Mouse (Mus musculus) embryo, embryonic 11.5 days (tissue): ENCODE results near the gene Fbxo36.

Experiments
- DNase-seq: peaks from one replicate; pipeline ENCODE4 v3.0.0-alpha.2; 2012; ENCODE audit warnings: low read depth, low spot score

Fbxo36 gene

DNA sequence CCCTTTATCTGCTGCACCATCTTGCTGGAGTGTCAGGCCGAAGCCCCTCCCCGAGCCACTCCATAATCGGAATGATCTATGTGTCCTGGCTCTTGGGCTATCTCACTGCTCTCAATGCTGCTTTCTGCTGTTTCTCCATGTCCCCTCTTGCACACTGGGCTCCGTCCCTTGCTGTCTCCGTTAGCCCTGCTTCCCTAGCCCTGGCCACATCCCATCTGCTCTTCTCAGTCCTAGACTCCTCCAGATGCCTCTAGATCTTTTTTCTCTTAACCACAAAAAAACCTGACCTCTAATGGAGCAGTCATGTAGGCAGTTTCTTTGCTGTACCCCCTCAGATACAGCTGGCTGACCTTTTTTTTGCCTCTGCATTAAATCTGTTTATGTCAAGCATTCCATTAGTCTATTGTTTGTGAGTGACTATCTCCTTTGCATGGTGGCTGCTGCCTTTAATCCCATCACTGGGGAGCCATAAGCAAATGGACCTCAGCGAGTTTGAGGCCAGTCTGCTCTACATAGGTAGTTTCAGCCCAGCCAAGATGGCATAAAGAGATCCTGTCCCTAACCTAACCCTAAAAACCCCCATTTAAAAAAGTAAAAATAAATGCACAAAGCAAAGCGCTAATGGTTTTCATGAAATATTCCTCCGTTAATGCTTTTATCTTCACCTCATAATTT, 49.8 kb downstream of the Fbxo36 start:
- DNase-seq, result no peak

DNA sequence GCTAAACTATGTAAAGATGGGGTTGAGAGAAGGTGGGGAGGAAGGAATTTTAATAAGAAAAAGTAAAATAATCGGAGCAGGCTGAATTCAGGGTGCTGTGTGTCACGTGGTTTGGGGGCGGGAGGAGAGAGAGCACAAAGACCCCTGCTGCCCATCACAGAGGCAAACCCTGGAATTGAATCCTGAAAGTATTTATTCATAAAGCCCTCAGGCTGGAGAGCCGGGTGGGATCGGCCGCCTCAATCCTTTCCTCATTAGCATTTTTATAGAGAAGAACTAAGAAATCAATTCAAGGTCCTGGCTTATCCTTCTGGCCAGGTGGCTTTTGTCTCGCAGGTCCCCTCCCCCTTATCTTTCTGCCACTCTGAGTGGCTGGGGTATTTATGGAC, 50.4 kb downstream of the Fbxo36 start:
- DNase-seq, result no peak

- DNase-seq, result no peak
Observed at GRCm38 (mm10) chr1:84890503-84890902, 50.9 kb downstream of the Fbxo36 start.

- DNase-seq, result no peak
Observed at GRCm38 (mm10) chr1:84891746-84892145, 52.1 kb downstream of the Fbxo36 start.

GRCm38 (mm10) chr1:84897364-84897763, 57.7 kb downstream of the Fbxo36 start:
- DNase-seq, result no peak

- no peak for DNase-seq
Observed at GRCm38 (mm10) chr1:84899156-84899555, 59.5 kb downstream of the Fbxo36 start.

DNA sequence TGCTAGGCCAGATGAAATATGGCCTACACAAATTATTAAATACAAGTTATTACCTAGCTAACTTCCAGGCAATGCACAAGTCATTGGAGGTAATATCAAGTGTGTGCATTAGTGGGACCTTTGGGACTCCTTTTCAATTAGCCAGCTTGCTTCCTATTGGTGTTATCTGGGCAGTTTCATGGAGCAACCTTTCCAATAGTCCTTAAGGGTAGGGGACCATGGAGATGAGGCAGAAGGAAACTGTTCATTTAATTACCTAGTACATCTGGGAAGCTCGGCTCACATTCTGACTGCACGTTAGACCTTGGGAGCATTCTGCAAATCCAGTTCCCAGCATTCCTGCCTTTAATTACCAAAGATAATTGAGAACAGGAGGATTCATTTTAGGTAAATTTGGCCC, 64.8 kb downstream of the Fbxo36 start:
- DNase-seq, result no peak

DNA sequence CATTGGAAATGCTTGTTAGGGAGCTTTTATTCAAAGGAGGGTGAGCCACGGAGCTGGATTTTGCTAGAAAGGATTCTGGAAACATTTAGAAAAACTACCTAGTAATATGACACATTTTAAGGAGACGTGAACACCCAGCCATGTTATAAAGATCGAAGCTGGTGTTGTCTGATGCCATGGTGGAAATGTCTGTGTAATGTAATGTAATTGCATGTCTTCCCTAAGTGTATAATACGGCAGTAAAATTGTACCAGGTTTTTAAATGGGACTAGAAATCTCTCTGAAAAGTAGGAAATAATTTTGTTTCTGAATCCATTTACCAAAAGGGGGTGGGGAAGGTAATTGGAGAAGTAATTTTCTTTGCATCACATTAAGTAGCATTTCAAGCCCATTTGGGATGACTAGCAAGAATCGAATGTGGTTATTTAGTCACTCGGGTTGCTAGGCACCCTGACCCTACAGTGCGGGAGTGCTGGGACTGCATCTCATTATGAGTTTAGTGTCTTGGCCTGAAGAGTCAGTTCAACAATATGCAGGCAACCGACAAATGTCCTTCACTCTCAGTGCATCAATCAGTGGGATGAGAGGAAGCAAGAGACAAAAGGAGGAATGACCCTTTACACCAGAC, 70.7 kb downstream of the Fbxo36 start:
- DNase-seq, result no peak

GRCm38 (mm10) chr1:84912571-84912970, 72.9 kb downstream of the Fbxo36 start:
- DNase-seq, result no peak

DNA sequence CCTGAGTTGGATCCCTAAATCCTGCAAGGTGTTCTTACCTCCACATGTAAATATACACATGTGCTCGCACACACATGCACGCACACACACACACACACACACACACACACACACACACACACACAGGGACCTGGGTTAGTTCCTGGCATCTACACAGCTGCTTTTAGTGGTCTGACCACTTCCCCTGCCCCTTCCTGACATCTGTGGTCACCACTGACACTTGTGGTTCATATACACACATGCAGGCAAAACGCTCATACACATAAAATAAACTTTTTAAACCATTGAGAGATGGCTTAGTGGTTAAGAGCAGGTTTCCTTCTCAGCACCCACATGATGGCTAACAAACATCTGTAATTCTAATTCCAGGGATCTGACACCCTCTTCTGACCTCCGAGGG, 75.4 kb downstream of the Fbxo36 start:
- no peak for DNase-seq

- DNase-seq, result no peak
Observed at GRCm38 (mm10) chr1:84918865-84919264, 79.2 kb downstream of the Fbxo36 start.

GRCm38 (mm10) chr1:84923432-84923831, 83.8 kb downstream of the Fbxo36 start:
- DNase-seq, result no peak

GRCm38 (mm10) chr1:84924134-84924533, 84.5 kb downstream of the Fbxo36 start:
- DNase-seq, result no peak

DNA sequence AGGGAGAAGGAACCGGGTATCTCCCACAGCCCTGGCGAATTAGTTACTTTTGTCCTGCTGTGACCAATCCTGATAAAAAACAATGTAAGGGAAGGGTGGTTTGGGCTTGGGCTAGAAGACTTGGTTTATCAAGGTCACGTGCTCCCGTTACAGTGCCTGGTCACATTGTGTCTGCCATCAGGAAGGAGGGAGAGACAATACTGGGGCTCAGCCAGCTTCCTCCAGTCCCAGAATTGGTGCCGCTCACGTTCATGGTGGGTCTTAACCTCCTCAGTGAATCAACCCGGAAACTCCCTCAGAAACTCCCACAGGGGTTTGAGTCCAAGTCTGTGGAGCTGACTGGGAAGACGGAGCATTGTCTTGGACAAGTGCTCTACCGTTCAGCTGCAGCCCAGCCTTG, 86.0 kb downstream of the Fbxo36 start:
- DNase-seq, result no peak

- DNase-seq, result peak; percentile 48
Observed at GRCm38 (mm10) chr1:84933472-84934150, 94.0 kb downstream of the Fbxo36 start.

- peak; percentile 9 for DNase-seq
Observed at GRCm38 (mm10) chr1:84934151-84934502, 94.5 kb downstream of the Fbxo36 start.

- DNase-seq, result peak; percentile 43
Observed at GRCm38 (mm10) chr1:84934503-84935333, 95.1 kb downstream of the Fbxo36 start, which contains the start of gene Slc16a14. Gene Slc16a14, minus strand, starts transcription at chr1:84935134.

- DNase-seq, result no peak
Observed at GRCm38 (mm10) chr1:84935668-84936067, 96.0 kb downstream of the Fbxo36 start.

DNA sequence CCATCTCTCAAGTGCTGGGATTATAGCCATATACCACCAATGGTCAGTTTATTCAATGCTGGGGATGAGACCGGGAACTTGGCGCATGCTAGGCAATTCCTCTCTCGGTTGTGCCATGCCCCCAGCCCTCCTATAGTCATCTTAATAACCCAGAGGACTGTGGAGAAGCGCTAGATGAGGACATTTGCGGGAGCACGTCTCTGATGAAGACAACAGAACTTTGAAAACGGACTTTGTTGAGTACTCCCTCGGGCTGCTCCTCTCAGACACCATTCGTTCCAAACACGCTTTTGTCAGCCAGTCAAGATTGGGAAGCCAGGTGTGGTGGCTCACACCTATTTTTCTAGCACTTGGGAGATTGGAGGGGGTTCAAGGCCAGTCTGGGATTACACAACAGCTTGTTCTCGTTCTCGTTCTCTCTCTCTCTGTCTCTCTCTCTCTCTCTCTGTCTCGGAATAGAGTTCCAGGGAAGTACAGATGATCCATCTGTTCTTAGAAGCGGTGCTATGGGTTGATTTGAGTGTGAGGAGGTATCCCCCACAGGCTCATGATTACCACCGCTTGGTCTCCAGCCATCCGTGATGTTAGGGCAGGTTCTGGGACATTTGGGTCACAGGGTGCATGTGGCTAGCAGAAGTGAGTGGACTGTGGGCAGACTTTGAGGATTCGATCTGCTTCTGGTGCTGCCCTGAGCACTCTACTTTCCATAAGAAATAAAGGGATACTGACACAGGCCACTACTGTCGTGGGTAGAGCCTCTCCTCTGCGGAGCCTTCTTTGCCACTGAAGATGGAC, 97.3 kb downstream of the Fbxo36 start:
- no peak for DNase-seq

DNA sequence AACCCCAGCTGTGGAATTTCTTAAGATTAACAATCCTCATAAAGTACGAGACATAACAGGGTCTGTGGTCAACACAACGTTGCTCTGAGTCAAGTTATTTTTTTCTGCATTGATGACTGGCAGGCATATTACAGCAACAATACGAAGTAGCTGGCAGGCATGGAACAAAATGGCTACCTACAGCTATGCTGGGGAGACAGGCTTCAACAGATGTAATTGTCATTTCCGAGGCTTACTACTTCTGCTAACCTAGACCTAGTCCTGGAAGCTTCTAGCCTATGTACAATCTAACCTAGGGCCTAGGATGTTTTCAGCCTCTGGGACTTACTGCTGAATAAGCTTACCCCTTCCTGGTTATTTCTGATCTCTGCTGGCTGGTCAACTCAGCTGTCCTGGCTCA, 99.8 kb downstream of the Fbxo36 start:
- no peak for DNase-seq

- DNase-seq, result no peak
Observed at GRCm38 (mm10) chr1:84940322-84940721, 100.7 kb downstream of the Fbxo36 start.
